Mouse (Mus musculus): Measurements from ENCODE around the gene Gm11492.

Gm11492 gene

DNA sequence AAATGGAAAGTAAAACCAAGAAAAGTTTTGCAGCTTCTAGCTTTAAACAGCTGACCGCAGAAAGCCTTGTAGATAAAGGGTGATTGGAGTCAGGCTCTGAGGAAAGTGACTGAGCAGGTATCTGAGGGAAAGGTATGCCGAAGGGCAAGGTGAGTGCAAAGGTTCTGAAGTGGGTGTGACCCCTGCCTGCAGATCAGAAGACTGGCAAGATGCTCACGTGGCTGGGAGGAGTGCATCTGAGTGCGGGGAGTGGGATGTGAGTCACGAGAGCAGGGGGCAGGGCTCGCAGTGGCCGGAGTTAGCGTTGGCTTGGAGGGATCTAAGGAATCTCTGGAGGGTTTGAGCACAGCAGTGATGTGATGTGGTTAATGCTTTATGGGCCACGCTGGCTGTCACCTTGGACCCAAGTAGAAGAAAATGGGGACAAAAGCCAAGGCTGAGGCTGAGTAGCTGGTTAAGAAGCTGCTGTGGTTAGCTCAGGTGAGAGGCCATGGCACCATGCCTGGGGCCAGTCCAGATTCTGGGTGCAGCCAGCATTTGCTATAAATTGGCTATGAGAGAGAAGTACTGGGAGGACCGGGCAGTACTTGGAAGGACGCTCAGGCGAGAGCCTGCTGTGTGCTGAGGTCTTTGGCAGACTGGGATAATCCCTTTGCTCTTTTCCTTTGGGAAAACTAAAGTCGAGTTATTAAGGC is 33.1 kb downstream of the Gm11492 start:
- DNase-seq (ENCODE audit: low read depth): no peak

- DNase-seq (ENCODE audit: low read depth): no peak
Measured at GRCm38 (mm10) chr11:87600322-87600853, 33.9 kb downstream of the Gm11492 start.

DNA sequence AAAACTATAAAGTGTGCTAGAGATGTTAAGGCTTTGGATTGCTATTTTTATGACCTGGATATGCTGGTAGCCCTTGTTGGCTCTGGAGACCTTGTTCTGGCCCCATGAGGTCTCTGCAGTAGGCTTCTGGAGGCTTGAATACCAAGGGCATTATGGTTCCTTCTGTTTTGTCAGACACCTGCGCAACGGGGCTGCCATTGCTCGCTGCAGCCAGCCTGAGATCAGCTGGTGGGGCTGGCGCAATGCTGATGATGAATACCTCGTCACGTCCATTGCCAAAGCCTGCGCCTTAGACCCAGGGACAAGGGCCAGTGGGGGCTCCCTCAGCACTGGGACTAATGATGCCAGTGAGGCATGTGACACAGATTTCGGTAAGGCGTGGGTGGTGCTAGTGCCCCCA is 35.8 kb downstream of the Gm11492 start:
- DNase-seq (ENCODE audit: low read depth): no peak

DNA sequence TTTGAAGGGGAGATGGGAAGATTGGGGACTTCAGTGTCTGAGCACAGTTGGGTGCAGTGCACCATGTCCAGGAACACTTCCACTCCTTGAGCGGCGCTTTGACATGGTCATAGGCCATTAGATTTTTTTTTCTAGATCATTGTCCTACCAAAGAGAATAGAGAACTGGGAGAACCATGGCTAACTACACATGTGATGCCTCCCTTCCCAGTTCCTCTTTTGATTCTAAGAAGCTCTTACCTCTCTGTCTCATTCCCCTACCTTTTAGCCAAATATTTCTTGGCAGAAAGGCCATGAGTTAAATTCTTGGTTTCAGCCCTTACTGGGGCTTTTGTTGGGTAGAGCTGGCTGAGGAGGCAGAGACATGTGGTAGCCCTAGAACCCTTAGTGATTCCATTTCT is 37.1 kb downstream of the Gm11492 start:
- DNase-seq (ENCODE audit: low read depth): no peak

DNA sequence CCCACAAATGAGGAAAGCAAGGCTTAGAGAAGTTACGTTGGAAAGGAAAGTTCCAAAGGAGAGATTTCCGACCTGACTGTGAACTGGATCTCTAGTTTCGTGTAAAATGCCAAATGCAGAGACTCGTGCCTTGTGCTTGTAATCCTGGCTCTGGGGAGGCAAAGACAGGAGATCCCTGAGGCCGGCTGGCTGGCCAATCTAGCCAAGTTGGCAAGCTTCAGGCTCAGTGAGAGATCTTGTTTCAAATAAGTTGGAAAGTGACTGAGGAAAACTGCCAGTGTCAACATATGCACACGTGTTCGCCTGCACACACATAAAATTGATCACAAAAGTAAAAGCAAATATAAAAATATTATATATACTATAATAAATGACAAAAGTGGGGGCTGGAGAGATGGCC is 42.8 kb downstream of the Gm11492 start:
- DNase-seq (ENCODE audit: low read depth): no peak

DNA sequence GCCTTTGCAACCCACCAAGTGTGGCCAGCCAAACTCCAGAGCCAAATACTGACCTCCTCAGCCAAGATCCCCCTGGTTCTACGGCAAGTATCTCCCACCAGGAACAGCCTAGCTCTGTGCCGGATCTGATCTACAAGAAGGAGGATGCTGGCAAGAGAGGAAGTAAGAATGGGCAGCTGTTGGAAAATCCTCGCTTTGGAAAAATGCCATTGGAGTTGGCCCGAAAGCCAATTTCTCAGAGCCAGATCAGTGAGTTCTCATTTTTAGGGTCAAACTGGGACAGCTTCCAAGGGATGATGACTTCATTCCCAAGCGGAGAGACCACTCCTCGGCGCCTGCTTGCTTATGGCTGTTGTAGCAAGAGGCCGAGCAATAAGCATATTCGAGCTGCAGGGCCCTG is 45.1 kb downstream of the Gm11492 start:
- no peak for DNase-seq (ENCODE audit: low read depth)

GRCm38 (mm10) chr11:87613972-87614371 is 47.5 kb downstream of the Gm11492 start:
- DNase-seq (ENCODE audit: low read depth): no peak

GRCm38 (mm10) chr11:87615551-87615950 is 49.1 kb downstream of the Gm11492 start:
- no peak for DNase-seq (ENCODE audit: low read depth)

DNA sequence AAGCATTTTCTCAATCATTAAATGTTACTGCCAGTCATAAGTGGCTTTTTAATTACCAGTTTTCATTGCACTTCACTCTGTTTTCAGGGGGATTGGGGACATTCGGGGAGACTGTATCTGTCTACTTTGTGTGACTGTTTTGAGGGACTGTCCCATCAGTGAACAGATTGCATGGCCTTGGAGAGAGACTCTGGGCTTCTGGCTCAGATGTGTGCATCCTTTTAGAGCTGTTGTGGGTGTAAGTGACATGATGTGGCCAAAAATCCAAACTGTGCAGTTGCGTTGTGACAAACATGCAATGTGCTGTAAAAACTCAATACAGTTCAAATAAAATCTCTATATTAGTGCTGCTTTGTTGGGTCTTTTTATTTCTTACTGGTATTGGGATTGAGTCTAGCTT is 49.5 kb downstream of the Gm11492 start:
- DNase-seq (ENCODE audit: low read depth): no peak

DNA sequence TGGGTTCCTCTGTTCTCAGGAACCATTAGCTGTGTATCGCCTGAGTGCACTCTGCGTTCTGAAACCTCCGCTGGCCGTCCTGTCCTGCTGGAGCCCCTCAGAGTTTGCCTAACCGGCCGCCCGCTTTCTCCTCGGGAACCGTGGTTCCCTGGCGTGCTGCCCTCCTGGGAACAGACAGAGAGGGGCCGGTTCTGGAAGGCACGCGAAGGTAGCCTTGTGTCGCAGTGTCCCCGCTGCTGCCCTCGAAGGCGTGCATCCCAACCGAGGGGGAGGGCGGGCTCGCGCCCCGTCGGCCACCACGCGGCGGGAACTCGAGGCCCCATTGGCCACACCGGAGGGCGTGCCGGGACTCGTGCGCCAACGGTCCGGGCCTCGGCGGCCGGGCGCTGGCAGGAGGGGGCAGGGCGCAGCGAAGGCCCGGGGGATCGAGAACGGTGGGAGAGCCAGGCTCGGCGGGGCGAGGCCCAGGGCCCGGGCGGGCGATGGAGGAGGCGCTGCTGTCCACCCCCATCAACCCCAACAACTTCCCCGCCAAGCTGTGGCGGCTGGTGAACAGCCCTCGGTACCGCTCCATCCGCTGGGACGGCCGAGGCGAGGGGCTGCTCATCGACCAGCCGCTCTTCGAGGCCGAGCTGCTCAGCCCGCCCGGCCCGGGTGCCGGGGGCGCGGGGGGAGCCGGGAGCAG is 50.5 kb downstream of the Gm11492 start, which contains the start of gene Hsf5:
TSS of gene Hsf5 (plus strand) at position 375 of the 685 bp plus-strand sequence.
- DNase-seq (ENCODE audit: low read depth): no peak

DNA sequence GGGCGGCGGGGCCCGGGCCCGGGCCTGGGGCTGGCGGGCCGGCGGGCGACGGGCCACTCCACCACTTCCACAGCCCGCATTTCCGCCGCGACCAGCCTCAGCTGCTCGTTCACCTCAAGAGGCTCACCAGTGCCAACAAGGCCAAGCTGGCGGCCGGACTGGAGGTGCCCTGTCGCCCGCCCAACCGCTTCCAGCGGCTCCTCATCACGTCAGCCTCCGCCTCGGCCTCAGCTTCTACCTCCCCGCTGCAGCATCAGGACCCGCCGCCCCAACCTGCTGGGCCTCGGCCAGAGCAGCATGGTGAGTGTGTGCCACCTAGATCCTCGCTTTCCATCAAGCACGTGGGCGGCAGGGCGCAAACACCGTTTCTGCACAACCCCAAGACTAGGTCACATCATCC is 51.2 kb downstream of the Gm11492 start:
- DNase-seq (ENCODE audit: low read depth): no peak
